Comparison of ENCODE assay signal across 12 mouse cellular contexts in the genomic region with DNA sequence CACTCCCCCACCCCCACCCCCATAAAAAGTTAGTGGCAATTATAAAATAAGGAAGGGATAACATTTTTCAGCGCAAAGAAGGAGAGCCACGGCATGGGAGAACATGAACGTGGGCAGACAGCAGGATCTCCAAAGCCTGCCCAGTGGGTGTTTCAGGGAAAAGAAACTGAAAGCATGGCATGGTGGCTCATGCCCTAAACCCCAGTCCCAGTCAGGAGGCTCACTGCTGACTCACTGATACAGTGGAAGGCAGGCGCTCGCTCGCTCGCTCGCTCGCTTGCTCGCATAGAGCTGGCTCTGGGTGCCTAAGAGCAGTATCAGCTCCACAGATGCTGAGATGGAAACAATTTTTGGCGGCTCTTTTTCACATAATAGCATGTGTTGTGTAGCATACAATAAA. TPM values are rescaled to one million over a fixed set of nuclear protein-coding genes. Genes with fewer than 3 reads are reported as not detected.
A peak's percentile ranks its signal among the peaks of the same experiment; 100 is the strongest.
DNase-seq lines count a peak whose midpoint lies in the region; ATAC-seq and TF ChIP-seq lines count a peak whose summit lies in the region.
"Had no signal": no experiment of that assay in that cellular context is flagged by ENCODE, and none has a peak within 500 bp of the region (broad histone marks: within the 10 kb centered on the region; RNA-seq: fewer than 3 reads in every experiment).

No protein-coding gene starts in this region.

- H3K9ac ChIP-seq in heart, embryonic 14.5 days (ENCODE audit: low read length): no peak overlapping the region
- H3K9ac ChIP-seq in heart, embryonic 12.5 days: no peak overlapping the region
- H3K9ac ChIP-seq in forebrain, embryonic 11.5 days (ENCODE audit: low read length): no peak overlapping the region
- H3K9ac ChIP-seq: heart, embryonic 13.5 days had no signal

- H3K36me3 ChIP-seq in heart, embryonic 14.5 days (ENCODE audit: control insufficient read depth, insufficient read depth, low read length): no peaks in the 10 kb centered on the region
- no peaks in the 10 kb centered on the region for H3K36me3 ChIP-seq in heart, embryonic 12.5 days
- H3K36me3 ChIP-seq in thymus, adult 2 months (ENCODE audit: control insufficient read depth, insufficient read depth, low read length): no peaks in the 10 kb centered on the region
- no peaks in the 10 kb centered on the region for H3K36me3 ChIP-seq in forebrain, embryonic 11.5 days (ENCODE audit: control insufficient read depth, insufficient read depth, low read length)
- H3K36me3 ChIP-seq: heart, embryonic 13.5 days had no signal

- H3K27ac ChIP-seq in heart, embryonic 14.5 days (replicated peaks in 1 of 2; ENCODE audit: control insufficient read depth in 1 of 2, insufficient read depth in 1 of 2, low read depth in 2 of 2, low read length in 2 of 2): no peak overlapping the region
- no peak overlapping the region for H3K27ac ChIP-seq in heart, embryonic 12.5 days (ENCODE audit: poor library complexity, severe bottlenecking)
- H3K27ac ChIP-seq in thymus, adult 2 months (ENCODE audit: control insufficient read depth, insufficient read depth, low read length): 0 out of 2 replicates have a peak overlapping the region, but pooled peaks have one; percentile 9
- no peak overlapping the region for H3K27ac ChIP-seq in forebrain, embryonic 11.5 days (ENCODE audit: low read depth, low read length)
- H3K27ac ChIP-seq: heart, embryonic 13.5 days; kidney, postnatal 0 days had no signal

- H3K4me2 ChIP-seq in heart, embryonic 14.5 days (ENCODE audit: low read length): 0 out of 2 replicates have a peak overlapping the region, but pooled peaks have one; percentile 13
- no peak overlapping the region for H3K4me2 ChIP-seq in heart, embryonic 12.5 days
- H3K4me2 ChIP-seq in forebrain, embryonic 11.5 days (ENCODE audit: low read depth, low read length, severe bottlenecking): no peak overlapping the region
- H3K4me2 ChIP-seq: heart, embryonic 13.5 days had no signal

- 67% methylated on average over 11 of the region's 11 CpGs for WGBS in heart, embryonic 14.5 days
- 74% methylated on average over 11 of the region's 11 CpGs for whole genome bisulfite sequencing in heart, embryonic 12.5 days
- 13% methylated on average over 11 of the region's 11 CpGs for WGBS in thymus, adult 2 months
- WGBS in forebrain, embryonic 11.5 days: 90% methylated on average over 11 of the region's 11 CpGs

- DNase-seq in thymus, adult 2 months: no peak
- no peak for DNase-seq in thymus, postnatal 0 days (ENCODE audit: low spot score)
- no peak for DNase-seq in forebrain, embryonic 11.5 days (ENCODE audit: low spot score)
- no peak for DNase-seq in cerebellum, adult 8-10 months
- DNase-seq in retina, postnatal 1 day: no peak
- DNase-seq: lung, adult 18-20 months had no signal

- H3K9me3 ChIP-seq in heart, embryonic 14.5 days (ENCODE audit: control insufficient read depth, low read length): no peaks in the 10 kb centered on the region
- no peaks in the 10 kb centered on the region for H3K9me3 ChIP-seq in heart, embryonic 12.5 days (replicated peaks)
- no peaks in the 10 kb centered on the region for H3K9me3 ChIP-seq in forebrain, embryonic 11.5 days (ENCODE audit: control insufficient read depth, low read length)
- H3K9me3 ChIP-seq: heart, embryonic 13.5 days had no signal

- no peak for TF ChIP-seq POLR2A in thymus, adult 2 months (IDR thresholded peaks at IDR 0.05; ENCODE audit: control insufficient read depth, extremely low read depth, insufficient read depth, low read length, poor library complexity)

- no peak overlapping the region for H3K4me3 ChIP-seq in heart, embryonic 14.5 days (ENCODE audit: control insufficient read depth in 1 of 2, insufficient read depth in 1 of 2, low read depth in 1 of 2, low read length in 2 of 2)
- no peak overlapping the region for H3K4me3 ChIP-seq in heart, embryonic 12.5 days
- H3K4me3 ChIP-seq in thymus, adult 2 months (ENCODE audit: control insufficient read depth, insufficient read depth, low read length): peak overlapping the region; percentile 38
- no peak overlapping the region for H3K4me3 ChIP-seq in forebrain, embryonic 11.5 days (ENCODE audit: low read depth, low read length)
- H3K4me3 ChIP-seq: heart, embryonic 13.5 days had no signal

- TF ChIP-seq CTCF in thymus, adult 2 months (IDR thresholded peaks at IDR 0.05; ENCODE audit: borderline replicate concordance, control insufficient read depth, extremely low read depth, insufficient read depth, low read length, poor library complexity): no peak

- no peak for ATAC-seq in heart, embryonic 14.5 days (ENCODE audit: insufficient number of reproducible peaks, insufficient read depth, low FRiP score, low read depth)
- ATAC-seq in heart, embryonic 12.5 days (ENCODE audit: insufficient number of reproducible peaks, low FRiP score): no peak
- ATAC-seq in inflammation-experienced regulatory T-cells, adult 6 months: peak; percentile 87
- no peak for ATAC-seq in forebrain, embryonic 11.5 days (replicated peaks; ENCODE audit: low FRiP score)

- H3K27me3 ChIP-seq in heart, embryonic 14.5 days (ENCODE audit: control insufficient read depth, insufficient read depth, low read length): no peaks in the 10 kb centered on the region
- no peaks in the 10 kb centered on the region for H3K27me3 ChIP-seq in heart, embryonic 12.5 days (replicated peaks)
- H3K27me3 ChIP-seq in thymus, adult 2 months (ENCODE audit: control insufficient read depth, insufficient read depth, low read length): no peaks in the 10 kb centered on the region
- no peaks in the 10 kb centered on the region for H3K27me3 ChIP-seq in forebrain, embryonic 11.5 days (ENCODE audit: control insufficient read depth, insufficient read depth, low read length)
- H3K27me3 ChIP-seq: heart, embryonic 13.5 days had no signal

- H3K4me1 ChIP-seq in heart, embryonic 14.5 days (ENCODE audit: control insufficient read depth in 2 of 2, insufficient read depth in 2 of 2, low read length in 2 of 2): peaks cover 9 to 14% of the 10 kb centered on the region in 2 experiments; a peak in 3 of 4 replicates
- H3K4me1 ChIP-seq in heart, embryonic 12.5 days (replicated peaks): peaks cover 20% of the 10 kb centered on the region
- H3K4me1 ChIP-seq in thymus, adult 2 months (replicated peaks; ENCODE audit: control insufficient read depth, insufficient read depth, low read length): peaks cover 21% of the 10 kb centered on the region
- H3K4me1 ChIP-seq in forebrain, embryonic 11.5 days (replicated peaks; ENCODE audit: control insufficient read depth, insufficient read depth, low read length): no peaks in the 10 kb centered on the region

RNA-seq across cellular contexts. Expression of a gene that starts 3.8 kb away (rescaled TPM):
- 0.11 and 0.15 TPM in 2 replicates for polyA plus RNA-seq in heart, embryonic 14.5 days (2014; fragmentation: Nextera tagmentation; extraction: Ambion mirVana)
- polyA plus RNA-seq in heart, embryonic 12.5 days (2016; fragmentation: Nextera tagmentation; extraction: Ambion mirVana): 0.10 TPM in 1 of 2 replicates, not detected in the other
- polyA plus RNA-seq in thymus, adult 2 months (2012; rRNA removed): 0.12 and 0.13 TPM in 2 replicates
- 0.08 and 0.14 TPM in 2 replicates for polyA plus RNA-seq in thymus, postnatal 0 days (2015; fragmentation: Nextera tagmentation; extraction: Ambion mirVana)
- polyA plus RNA-seq in inflammation-experienced regulatory T-cells, adult 6 months (2017; shearing (Covaris generic)): under 1 TPM in 2 of 3 experiments, not detected in 1; 0.26 to 0.33 TPM
- 0.15 TPM in 1 of 2 replicates, not detected in the other for polyA plus RNA-seq in forebrain, embryonic 11.5 days (2014; fragmentation: Nextera tagmentation; extraction: Ambion mirVana)
- polyA plus RNA-seq: heart, embryonic 13.5 days; kidney, postnatal 0 days; neural tube, embryonic 11.5 days had no signal

RNA-seq across cellular contexts. Expression of a gene that starts 16.8 kb away (rescaled TPM):
- polyA plus RNA-seq in heart, embryonic 14.5 days (2014; fragmentation: Nextera tagmentation; extraction: Ambion mirVana): 299 and 301 TPM in 2 replicates
- polyA plus RNA-seq in heart, embryonic 12.5 days (2016; fragmentation: Nextera tagmentation; extraction: Ambion mirVana): 246 and 247 TPM in 2 replicates
- 1,110 and 1,280 TPM in 2 replicates for polyA plus RNA-seq in thymus, adult 2 months (2012; rRNA removed)
- 1,787 and 1,863 TPM in 2 replicates for polyA plus RNA-seq in thymus, postnatal 0 days (2015; fragmentation: Nextera tagmentation; extraction: Ambion mirVana)
- polyA plus RNA-seq in inflammation-experienced regulatory T-cells, adult 6 months (2017; shearing (Covaris generic)): over 10,000 TPM in 1 of 3 experiments, 1,000 to 10,000 TPM in 2; 8,524 to 10,037 (median 9,865) TPM
- 98.5 and 101 TPM in 2 replicates for polyA plus RNA-seq in forebrain, embryonic 11.5 days (2014; fragmentation: Nextera tagmentation; extraction: Ambion mirVana)

RNA-seq across cellular contexts. Expression of a gene that starts 21.7 kb away (rescaled TPM):
- polyA plus RNA-seq in heart, embryonic 14.5 days (2014; fragmentation: Nextera tagmentation; extraction: Ambion mirVana): not detected in 2 replicates
- not detected in 2 replicates for polyA plus RNA-seq in heart, embryonic 12.5 days (2016; fragmentation: Nextera tagmentation; extraction: Ambion mirVana)
- 0.61 and 0.92 TPM in 2 replicates for polyA plus RNA-seq in thymus, adult 2 months (2012; rRNA removed)
- polyA plus RNA-seq in thymus, postnatal 0 days (2015; fragmentation: Nextera tagmentation; extraction: Ambion mirVana): 1.1 and 2.5 TPM in 2 replicates
- under 1 TPM in 2 of 3 experiments, not detected in 1; 0.22 to 0.40 TPM for polyA plus RNA-seq in inflammation-experienced regulatory T-cells, adult 6 months (2017; shearing (Covaris generic))
- polyA plus RNA-seq in forebrain, embryonic 11.5 days (2014; fragmentation: Nextera tagmentation; extraction: Ambion mirVana): not detected in 2 replicates
- polyA plus RNA-seq: heart, embryonic 13.5 days; neural tube, embryonic 11.5 days had no signal

RNA-seq across cellular contexts. Expression of a gene that starts 21.8 kb away (rescaled TPM):
- polyA plus RNA-seq in heart, embryonic 14.5 days (2014; fragmentation: Nextera tagmentation; extraction: Ambion mirVana): not detected in 2 replicates
- not detected in 2 replicates for polyA plus RNA-seq in heart, embryonic 12.5 days (2016; fragmentation: Nextera tagmentation; extraction: Ambion mirVana)
- not detected in 2 replicates for polyA plus RNA-seq in thymus, adult 2 months (2012; rRNA removed)
- not detected in 2 replicates for polyA plus RNA-seq in thymus, postnatal 0 days (2015; fragmentation: Nextera tagmentation; extraction: Ambion mirVana)
- not detected for polyA plus RNA-seq in inflammation-experienced regulatory T-cells, adult 6 months (2017; shearing (Covaris generic))
- not detected in 2 replicates for polyA plus RNA-seq in forebrain, embryonic 11.5 days (2014; fragmentation: Nextera tagmentation; extraction: Ambion mirVana)
- polyA plus RNA-seq: heart, embryonic 13.5 days; kidney, postnatal 0 days; neural tube, embryonic 11.5 days had no signal

RNA-seq across cellular contexts. Expression of a gene that starts 46.1 kb away (rescaled TPM):
- polyA plus RNA-seq in heart, embryonic 14.5 days (2014; fragmentation: Nextera tagmentation; extraction: Ambion mirVana): 6.1 TPM in 2 replicates
- polyA plus RNA-seq in heart, embryonic 12.5 days (2016; fragmentation: Nextera tagmentation; extraction: Ambion mirVana): 8.3 and 8.8 TPM in 2 replicates
- polyA plus RNA-seq in thymus, adult 2 months (2012; rRNA removed): 14.0 and 14.9 TPM in 2 replicates
- 5.8 and 6.9 TPM in 2 replicates for polyA plus RNA-seq in thymus, postnatal 0 days (2015; fragmentation: Nextera tagmentation; extraction: Ambion mirVana)
- 1 to 10 TPM; 5.6 to 6.8 (median 6.3) TPM for polyA plus RNA-seq in inflammation-experienced regulatory T-cells, adult 6 months (2017; shearing (Covaris generic))
- polyA plus RNA-seq in forebrain, embryonic 11.5 days (2014; fragmentation: Nextera tagmentation; extraction: Ambion mirVana): 16.0 and 17.9 TPM in 2 replicates
